Mouse (Mus musculus): ENCODE data around the gene Clint1.

DNA sequence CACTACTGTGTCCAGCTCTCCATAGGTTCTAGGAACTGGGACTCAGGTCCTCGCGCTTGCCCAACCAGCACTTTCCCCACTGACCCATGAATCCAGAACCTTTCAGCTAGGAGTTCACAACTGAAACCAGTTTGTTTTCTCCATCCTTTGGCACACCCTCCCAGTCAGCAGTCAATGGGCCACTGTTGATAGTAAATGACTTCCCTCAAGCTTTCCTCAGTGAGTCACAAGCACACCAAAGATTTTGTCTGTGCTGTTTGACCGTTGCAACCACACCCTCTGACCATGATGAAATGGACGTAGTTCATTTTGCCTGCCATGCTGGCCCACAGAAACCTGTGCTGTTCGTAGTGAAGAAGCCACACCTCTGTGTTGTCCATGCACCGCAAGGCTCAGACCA lies 30.9 kb upstream of the Clint1 start:
- no peak for TF ChIP-seq POLR2A (IDR thresholded peaks at IDR 0.05; ENCODE audit: low read depth, low read length)
- TF ChIP-seq CTCF (IDR thresholded peaks at IDR 0.05; ENCODE audit: extremely low read depth, insufficient read length, insufficient replicate concordance, low read depth, low read length), result no peak

Measured in small intestine, adult 2 months (tissue).